Mouse (Mus musculus) brain, embryonic 14.5 days (tissue): ENCODE measurements at regions not wholly inside any gene's neighbourhood (a gene's known extent, or its start where the extent isn't known, plus 50 kb on each side); places are given as distances from the start of the nearest gene placed in this dataset.

Experiments used
- CTCF ChIP-seq: fragments of 200-500 bp; IDR thresholded peaks from 2 replicates; pipeline ENCODE4 v1.5.1; 2012; ENCODE audit warnings: inconsistent platforms, mild to moderate bottlenecking, moderate library complexity, borderline replicate concordance; ENCODE audit not compliant: insufficient read depth, insufficient read length; ENCODE audit errors: extremely low read depth
- POLR2A ChIP-seq: fragments of 200-500 bp; IDR thresholded peaks from 2 replicates; pipeline ENCODE4 v1.6.1; 2012; ENCODE audit warnings: mild to moderate bottlenecking, inconsistent platforms, borderline replicate concordance; ENCODE audit not compliant: poor library complexity, insufficient read depth, insufficient read length, severe bottlenecking; ENCODE audit errors: extremely low read depth

- no peak for TF ChIP-seq POLR2A
- TF ChIP-seq CTCF, result no peak
These were observed 1032.7 kb downstream of the Synb start for GRCm38 (mm10) chr14:68261436-68261835.
